Mouse (Mus musculus) hindbrain, embryonic 16.5 days (tissue): ENCODE results near the gene Noxo1. TPM values are rescaled to one million over a fixed set of nuclear protein-coding genes. Genes with fewer than 3 reads are reported as not detected.

ENCODE experiments used
- ATAC-seq: fragments of 200-750 bp; cut with Nextera tagmentation; 2 replicates; pipeline ENCODE4 v1.8.0; 2017; ENCODE audit warnings: moderate TSS enrichment, moderate library complexity
- H3K27ac ChIP-seq: fragments of 300-500 bp; sonication (generic); 2 replicates; pipeline ENCODE4 v1.5.1; 2014; ENCODE audit warnings: low read depth, mild to moderate bottlenecking, control low read depth, low read length, moderate library complexity
- H3K27me3 ChIP-seq: fragments of 300-500 bp; sonication (generic); replicated peaks from 2 replicates; pipeline ENCODE4 v1.6.1; 2014; ENCODE audit warnings: low read length; ENCODE audit not compliant: control insufficient read depth, insufficient read depth
- H3K36me3 ChIP-seq: fragments of 300-500 bp; sonication (generic); 2 replicates; pipeline ENCODE4 v1.6.1; 2014; ENCODE audit warnings: mild to moderate bottlenecking, low read length, moderate library complexity, mixed read lengths; ENCODE audit not compliant: control insufficient read depth, insufficient read depth
- H3K4me1 ChIP-seq: fragments of 300-500 bp; sonication (generic); 2 replicates; pipeline ENCODE4 v1.6.1; 2014; ENCODE audit warnings: low read depth, low read length; ENCODE audit not compliant: control insufficient read depth, insufficient read depth
- H3K4me2 ChIP-seq: fragments of 300-500 bp; sonication (generic); 2 replicates; pipeline ENCODE4 v1.6.1; 2014; ENCODE audit warnings: mild to moderate bottlenecking, low read length, control low read depth, moderate library complexity
- H3K4me3 ChIP-seq: fragments of 300-500 bp; sonication (generic); 2 replicates; pipeline ENCODE4 v1.5.1; 2014; ENCODE audit warnings: mild to moderate bottlenecking, low read length, control low read depth, moderate library complexity
- H3K9ac ChIP-seq: fragments of 300-500 bp; sonication (generic); 2 replicates; pipeline ENCODE4 v1.6.1; 2014; ENCODE audit warnings: low read depth, mild to moderate bottlenecking, control low read depth, low read length, moderate library complexity
- H3K9me3 ChIP-seq: fragments of 300-500 bp; sonication (generic); 2 replicates; pipeline ENCODE4 v1.6.1; 2014; ENCODE audit warnings: mild to moderate bottlenecking, low read length, moderate library complexity; ENCODE audit not compliant: control insufficient read depth
- WGBS: fragments of 180-500 bp; shearing (Covaris S2); extraction: QIAGEN DNeasy Blood & Tissue Kit; methylation state at CpG from one replicate; pipeline ENCODE4 v1.1.7; 2014; 5-methylcytosine and 5-hydroxymethylcytosine counted together
- polyA plus RNA-seq: library from polyadenylated mRNA; unstranded; fragments of >200 nt; fragmentation: Nextera tagmentation; extraction: Ambion mirVana; gene quantifications from 2 replicates; pipeline ENCODE4 v1.2.1, GENCODE M21; 2015

The Noxo1 gene
- polyA plus RNA-seq, 1 experiment from 2014 or later: 2.3 TPM

DNA sequence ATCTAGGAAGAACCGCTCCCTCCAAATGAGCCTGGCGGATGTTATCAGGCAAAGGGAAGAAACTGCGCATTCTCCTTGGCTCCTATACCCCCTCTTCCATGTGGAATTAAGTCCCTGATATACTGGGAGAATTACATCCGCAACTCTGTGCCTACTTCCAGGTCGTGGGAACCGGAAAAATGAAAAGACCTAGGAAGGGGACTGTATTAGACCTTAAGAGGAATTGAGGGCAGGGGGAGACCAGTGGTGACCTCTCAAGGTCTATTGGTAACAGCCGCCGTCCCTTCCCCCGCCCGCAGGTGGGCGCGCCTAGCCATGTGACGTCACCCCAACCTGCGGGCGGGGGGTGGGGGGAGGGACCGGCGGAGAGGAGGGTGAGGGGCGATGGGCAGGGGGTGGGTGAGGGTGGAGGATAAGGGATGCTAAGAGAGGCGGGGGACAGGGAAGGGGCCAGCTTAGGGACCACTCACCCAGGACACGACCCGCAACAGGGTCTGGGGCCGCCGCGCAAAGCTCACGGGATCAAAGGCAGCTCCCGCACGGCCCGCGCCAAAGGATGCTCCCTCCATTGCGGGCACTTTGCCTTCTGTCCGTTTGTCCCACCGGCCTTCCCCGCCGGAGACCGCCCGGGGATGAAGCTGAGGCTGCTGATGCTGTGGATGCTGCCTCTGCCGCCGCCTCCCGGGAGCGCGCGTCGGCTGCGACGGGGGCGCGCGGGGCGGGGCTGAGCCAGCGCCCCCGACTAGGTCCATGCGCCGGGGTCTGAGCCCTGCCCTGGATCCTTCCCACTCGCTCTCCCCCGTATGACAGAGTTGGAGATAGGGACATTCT lies 6.6 kb upstream of the Noxo1 start, which contains the start of gene Syngr3:
Gene Syngr3 (minus strand): TSS at position 705 of the 831 bp plus-strand sequence.
- H3K27me3 ChIP-seq: peaks cover 4% of the 10 kb centered on the region; the same call in 1 of the 2 replicates
- peaks cover 29% of the 10 kb centered on the region for H3K4me1 ChIP-seq
- peaks cover 20% of the 10 kb centered on the region for H3K36me3 ChIP-seq
- H3K4me2 ChIP-seq: peak within 1 kb of the TSS; percentile 72
- ATAC-seq: peak; percentile 73
- H3K9ac ChIP-seq: peak within 1 kb of the TSS; percentile 83
- under 1% methylated on average over 55 of the region's 55 CpGs for WGBS
- peak within 1 kb of the TSS; percentile 66 for H3K4me3 ChIP-seq
- peak within 1 kb of the TSS; percentile 90 for H3K27ac ChIP-seq
- H3K9me3 ChIP-seq: no peaks in the 10 kb centered on the region

DNA sequence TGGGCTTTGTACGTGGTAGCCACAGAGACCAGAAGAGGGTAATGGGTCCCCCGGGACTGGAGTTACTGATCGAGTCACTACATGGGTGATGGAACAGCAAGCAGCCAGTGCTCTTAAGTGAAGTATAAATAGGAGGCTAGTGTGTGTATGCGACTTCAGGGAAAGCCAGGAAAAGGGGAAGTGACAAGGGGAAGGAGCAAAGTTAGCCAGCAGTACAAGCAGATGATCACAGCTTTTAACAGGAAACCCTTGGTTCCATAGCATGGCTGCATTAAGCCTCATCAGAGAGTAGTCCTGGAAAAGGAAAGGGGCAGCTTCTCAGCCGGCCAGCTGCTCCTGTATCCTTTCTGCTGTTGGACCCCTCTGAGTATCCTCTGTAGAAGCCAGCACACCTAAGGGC lies 3.6 kb upstream of the Noxo1 start:
- Histone ChIP-seq H3K4me3 (no peak overlapping the region), H3K4me1 (peaks cover 42% of the 10 kb centered on the region), H3K27ac (no peak overlapping the region), H3K9ac (no peak overlapping the region), H3K9me3 (no peaks in the 10 kb centered on the region), H3K4me2 (no peak overlapping the region), H3K36me3 (peaks cover 6% of the 10 kb centered on the region; the same call in 1 of the 2 replicates), H3K27me3 (peaks cover 4% of the 10 kb centered on the region; the same call in 1 of the 2 replicates)
- no peak for ATAC-seq
- 89% methylated on average over 5 of the region's 5 CpGs for WGBS

DNA sequence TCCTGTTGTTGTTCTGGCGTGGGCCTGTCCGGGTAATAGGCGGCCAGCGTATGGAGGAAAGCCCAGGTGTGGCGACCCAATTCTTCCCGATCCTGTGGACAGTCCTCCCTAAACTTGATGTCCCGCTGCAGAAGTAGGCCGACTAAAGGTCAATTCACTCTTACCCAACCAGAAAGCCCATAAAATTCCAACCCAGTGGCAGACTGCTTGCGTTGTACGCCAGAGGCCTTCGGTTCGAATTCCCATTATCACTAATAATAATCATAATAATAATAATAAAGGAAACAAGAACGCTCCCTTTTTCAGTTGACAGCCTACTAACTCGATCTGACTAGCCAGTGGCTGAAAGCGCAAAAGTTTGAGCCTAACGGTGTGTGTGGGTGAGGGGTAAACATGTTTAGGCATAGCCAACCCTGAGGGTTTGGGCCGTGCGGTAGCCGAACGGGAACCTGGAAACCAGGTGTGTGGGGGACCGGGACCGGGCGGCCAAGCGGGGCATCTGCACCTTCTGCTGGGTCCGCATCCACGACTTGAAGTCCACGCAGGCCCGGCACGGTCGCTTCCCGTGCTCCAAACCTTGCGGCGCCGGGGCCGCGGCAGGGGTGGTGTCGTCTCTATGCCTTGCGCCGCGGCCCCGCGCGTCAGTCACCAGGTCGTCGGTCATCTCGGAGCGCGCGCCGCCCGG lies 566 bp upstream of the Noxo1 start:
- H3K9ac ChIP-seq: peak overlapping the region; percentile 90
- H3K27me3 ChIP-seq: no peaks in the 10 kb centered on the region
- WGBS: 7% methylated on average over 41 of the region's 51 CpGs
- H3K36me3 ChIP-seq: peaks cover 14% of the 10 kb centered on the region
- peak overlapping the region; percentile 69 for H3K4me2 ChIP-seq
- peak overlapping the region; percentile 72 for H3K4me3 ChIP-seq
- H3K27ac ChIP-seq: peak overlapping the region; percentile 96
- ATAC-seq: peak; percentile 61
- H3K4me1 ChIP-seq: peaks cover 26% of the 10 kb centered on the region
- no peaks in the 10 kb centered on the region for H3K9me3 ChIP-seq

DNA sequence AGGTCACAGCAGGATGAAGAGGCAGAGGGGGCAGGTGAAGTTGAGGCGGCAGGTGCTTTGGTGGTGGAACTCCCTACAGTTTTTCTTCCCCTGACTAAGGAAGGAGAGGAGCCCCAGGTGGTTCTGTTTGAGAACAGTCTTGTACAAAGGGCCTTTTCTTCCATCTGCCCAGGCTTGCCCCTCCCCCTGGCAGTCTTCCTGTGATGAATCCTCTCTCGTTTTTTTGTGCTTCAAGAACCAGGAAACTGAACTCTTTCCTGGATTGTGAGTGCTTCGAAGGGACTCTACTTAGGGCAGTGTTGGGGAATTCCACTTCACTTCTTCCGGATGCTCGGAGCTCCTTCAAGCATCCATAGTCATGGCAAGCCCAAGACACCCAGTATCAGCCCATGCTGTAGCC lies 2.0 kb downstream of the Noxo1 start:
- H3K27me3 ChIP-seq: no peaks in the 10 kb centered on the region
- no peak overlapping the region for H3K9ac ChIP-seq
- H3K36me3 ChIP-seq: peaks cover 21% of the 10 kb centered on the region
- H3K9me3 ChIP-seq: no peaks in the 10 kb centered on the region
- no peak for ATAC-seq
- no peak overlapping the region for H3K27ac ChIP-seq
- no peak overlapping the region for H3K4me3 ChIP-seq
- peaks cover 20% of the 10 kb centered on the region for H3K4me1 ChIP-seq
- no peak overlapping the region for H3K4me2 ChIP-seq
- WGBS: 12% methylated on average over 5 of the region's 5 CpGs

DNA sequence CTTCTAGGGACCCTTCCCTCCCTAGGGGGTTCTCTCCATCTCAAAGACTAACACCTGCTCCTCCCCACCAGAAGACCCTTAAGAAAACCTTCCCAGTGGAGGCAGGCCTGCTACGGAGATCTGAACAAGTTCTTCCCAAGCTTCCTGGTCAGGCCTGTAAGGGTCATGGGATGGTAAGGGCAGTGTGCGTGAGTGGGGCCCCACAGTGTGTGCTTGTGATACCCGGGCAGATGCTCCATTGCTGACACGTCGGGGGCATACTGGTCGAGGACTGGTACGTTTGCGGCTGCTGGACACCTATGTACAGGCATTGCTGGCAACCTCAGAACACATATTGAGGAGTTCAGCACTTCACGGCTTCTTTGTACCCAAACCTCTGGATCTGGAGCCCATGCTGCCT lies 2.7 kb downstream of the Noxo1 start:
- Histone ChIP-seq H3K36me3 (peaks cover 21% of the 10 kb centered on the region), H3K4me3 (no peak overlapping the region), H3K4me1 (peaks cover 20% of the 10 kb centered on the region), H3K27ac (no peak overlapping the region), H3K4me2 (no peak overlapping the region), H3K9ac (no peak overlapping the region), H3K9me3 (no peaks in the 10 kb centered on the region), H3K27me3 (no peaks in the 10 kb centered on the region)
- no peak for ATAC-seq
- 68% methylated on average over 9 of the region's 9 CpGs for WGBS

DNA sequence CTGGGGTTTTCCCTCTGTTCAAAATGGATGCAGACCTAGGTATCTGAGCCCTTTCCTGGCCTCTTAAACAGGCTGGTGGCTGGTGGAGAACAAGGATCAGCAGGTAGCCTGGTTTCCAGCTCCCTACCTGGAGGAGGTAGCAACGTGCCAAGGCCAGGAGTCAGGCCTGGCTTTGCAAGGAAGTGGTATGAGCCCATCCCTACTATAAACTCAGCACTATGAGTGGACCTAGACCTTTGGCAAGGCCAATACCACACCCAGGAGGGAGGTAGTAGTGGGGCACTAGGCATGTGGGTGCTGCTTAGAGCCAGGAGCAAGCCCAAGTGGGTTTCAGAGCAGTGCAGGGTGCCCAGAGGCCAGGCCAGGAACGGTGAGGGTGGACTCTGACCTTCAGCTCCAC lies 3.4 kb downstream of the Noxo1 start:
- H3K27me3 ChIP-seq: no peaks in the 10 kb centered on the region
- 95% methylated on average over 2 of the region's 2 CpGs for WGBS
- H3K27ac ChIP-seq: no peak overlapping the region
- no peak overlapping the region for H3K4me2 ChIP-seq
- H3K4me1 ChIP-seq: peaks cover 20% of the 10 kb centered on the region
- no peak overlapping the region for H3K4me3 ChIP-seq
- peaks cover 28% of the 10 kb centered on the region for H3K36me3 ChIP-seq
- no peak for ATAC-seq
- H3K9ac ChIP-seq: no peak overlapping the region
- H3K9me3 ChIP-seq: no peaks in the 10 kb centered on the region

DNA sequence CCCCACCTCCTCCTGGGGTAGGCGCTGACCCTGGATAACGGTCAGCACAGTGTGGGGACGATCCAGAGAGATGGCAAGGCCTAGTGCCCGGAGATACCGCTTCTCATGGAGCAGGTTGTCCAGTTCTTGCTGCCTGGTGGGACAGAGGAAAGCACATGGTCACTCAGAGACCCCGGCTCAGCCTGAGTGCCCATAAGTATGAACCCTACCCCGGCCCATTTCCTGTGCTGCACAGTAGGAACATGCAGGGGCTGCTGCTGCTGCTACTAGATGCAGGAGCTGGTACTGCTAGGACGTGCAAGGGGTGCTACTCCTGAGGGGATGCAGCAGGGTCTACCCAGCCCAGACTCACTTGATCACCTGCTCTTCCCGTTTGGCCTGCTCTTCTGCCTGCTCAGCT lies 5.2 kb downstream of the Noxo1 start:
- Histone ChIP-seq H3K36me3 (peaks cover 30% of the 10 kb centered on the region), H3K4me1 (peaks cover 17% of the 10 kb centered on the region), H3K4me2 (no peak overlapping the region), H3K4me3 (no peak overlapping the region), H3K27ac (no peak overlapping the region), H3K9me3 (no peaks in the 10 kb centered on the region), H3K27me3 (no peaks in the 10 kb centered on the region), H3K9ac (no peak overlapping the region)
- ATAC-seq: no peak
- 92% methylated on average over 9 of the region's 9 CpGs for WGBS

DNA sequence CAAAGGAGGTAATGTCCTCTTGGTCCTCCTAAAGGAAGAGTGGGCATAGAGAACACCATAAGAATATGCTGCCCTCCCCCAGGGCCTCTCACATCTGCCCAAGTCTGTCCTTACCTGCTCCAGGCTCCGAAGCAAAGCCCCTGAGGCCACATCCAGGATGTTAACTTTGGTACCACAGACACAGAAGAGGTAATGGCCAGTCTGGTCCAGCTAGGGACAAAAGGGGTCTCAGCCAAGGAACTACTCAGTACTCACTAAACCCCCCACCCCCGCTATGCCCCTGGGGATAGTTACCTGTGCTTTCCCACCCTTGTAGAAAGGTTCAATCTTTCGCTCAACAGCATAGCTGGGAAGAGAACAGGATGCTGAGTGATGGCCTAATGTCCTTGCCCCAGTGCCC lies 9.8 kb downstream of the Noxo1 start:
- 97% methylated on average over 3 of the region's 3 CpGs for WGBS
- no peak overlapping the region for H3K4me2 ChIP-seq
- no peak for ATAC-seq
- H3K4me3 ChIP-seq: no peak overlapping the region
- H3K27me3 ChIP-seq: no peaks in the 10 kb centered on the region
- peaks cover 16% of the 10 kb centered on the region for H3K4me1 ChIP-seq
- no peaks in the 10 kb centered on the region for H3K9me3 ChIP-seq
- H3K27ac ChIP-seq: no peak overlapping the region
- peaks cover 19% of the 10 kb centered on the region for H3K36me3 ChIP-seq
- H3K9ac ChIP-seq: no peak overlapping the region
